Mouse (Mus musculus) CH12.LX (cell line): ENCODE data around the gene Trp53i13. TPM values are rescaled to one million over a fixed set of nuclear protein-coding genes. Genes with fewer than 3 reads are reported as not detected.

Source experiments
- DNase-seq: peaks from one replicate; pipeline ENCODE4 v3.0.0-alpha.2; 2013; ENCODE audit errors: extremely low read depth
- H3K27ac ChIP-seq: 2 replicates; pipeline ENCODE4 v1.5.1; 2012; ENCODE audit warnings: low read depth, mild to moderate bottlenecking, control low read depth, moderate library complexity; ENCODE audit not compliant: insufficient read depth
- H3K27me3 ChIP-seq: replicated peaks from 2 replicates; pipeline ENCODE3; 2012; ENCODE audit warnings: inconsistent platforms
- H3K36me3 ChIP-seq, 2 experiments: replicated peaks in 1 of 2; 2 replicates each; pipeline versions ENCODE3 to v1.6.1; 2012; ENCODE audit warnings: inconsistent platforms in 1 of 2, low read length in 1 of 2, mild to moderate bottlenecking in 1 of 2, mixed read lengths in 1 of 2, moderate library complexity in 1 of 2; ENCODE audit not compliant: control insufficient read depth in 1 of 2, insufficient read depth in 1 of 2
- H3K4me1 ChIP-seq, 2 experiments: 2 replicates each; pipeline ENCODE4 v1.6.1; 2012; ENCODE audit warnings: inconsistent platforms in 1 of 2, moderate library complexity in 1 of 2; ENCODE audit not compliant: insufficient read depth in 2 of 2, control insufficient read depth in 1 of 2
- H3K4me2 ChIP-seq: 2 replicates; pipeline ENCODE4 v1.6.1; 2012; ENCODE audit warnings: low read depth, mild to moderate bottlenecking, control low read depth; ENCODE audit not compliant: poor library complexity, insufficient read depth, severe bottlenecking
- H3K4me3 ChIP-seq, 3 experiments: fragments of 150-350 bp in 1 of 3; sonication (generic) in 1 of 3; replicated peaks in 1 of 3; 2 replicates each; pipeline versions ENCODE3 to v1.5.1; 2011 to 2012; ENCODE audit warnings: low read depth in 2 of 3, low read length in 2 of 3, mild to moderate bottlenecking in 2 of 3, moderate library complexity in 2 of 3, control low read depth in 1 of 3, improper control_type of control experiment in 1 of 3, inconsistent platforms in 1 of 3, mixed read lengths in 1 of 3; ENCODE audit not compliant: poor library complexity in 1 of 3
- H3K79me2 ChIP-seq: replicated peaks from 2 replicates; pipeline ENCODE4 v1.6.1; 2012; ENCODE audit warnings: mild to moderate bottlenecking, moderate library complexity; ENCODE audit not compliant: control insufficient read depth, poor library complexity, insufficient read depth, severe bottlenecking; ENCODE audit errors: extremely low read depth
- H3K9ac ChIP-seq: 2 replicates; pipeline ENCODE4 v1.6.1; 2012; ENCODE audit warnings: low read depth, mild to moderate bottlenecking, control low read depth, moderate library complexity; ENCODE audit not compliant: insufficient read depth
- H3K9me3 ChIP-seq: replicated peaks from 2 replicates; pipeline ENCODE3; 2012; ENCODE audit warnings: low read length, inconsistent platforms, mixed read lengths
- BHLHE40 ChIP-seq: IDR thresholded peaks from 2 replicates; pipeline ENCODE4 v1.6.1; 2011; ENCODE audit warnings: mild to moderate bottlenecking, low read depth, low read length, improper control_type of control experiment
- CHD1 ChIP-seq: IDR thresholded peaks from 2 replicates; pipeline ENCODE4 v1.6.1; 2012; ENCODE audit warnings: low read depth, low read length, improper control_type of control experiment, inconsistent platforms
- CHD2 ChIP-seq: IDR thresholded peaks from 2 replicates; pipeline ENCODE4 v1.6.1; 2011; ENCODE audit warnings: low read length, improper control_type of control experiment
- CTCF ChIP-seq, 2 experiments: IDR thresholded peaks in 1 of 2; conservative IDR thresholded peaks in 1 of 2; 2 replicates each; pipeline ENCODE4 v1.5.1; 2011 to 2012; ENCODE audit warnings: low read depth in 2 of 2, low read length in 2 of 2, improper control_type of control experiment in 1 of 2, inconsistent platforms in 1 of 2, mild to moderate bottlenecking in 1 of 2, moderate library complexity in 1 of 2
- E2F4 ChIP-seq: IDR thresholded peaks from 2 replicates; pipeline ENCODE4 v1.6.1; 2011; ENCODE audit warnings: low read depth, low read length, improper control_type of control experiment; ENCODE audit not compliant: insufficient replicate concordance
- ELF1 ChIP-seq: IDR thresholded peaks from 2 replicates; pipeline ENCODE4 v1.6.1; 2014; ENCODE audit warnings: low read depth, mild to moderate bottlenecking, inconsistent platforms, low read length, improper control_type of control experiment
- ETS1 ChIP-seq: conservative IDR thresholded peaks from 2 replicates; pipeline ENCODE4 v1.6.1; 2012; ENCODE audit warnings: low read depth, mild to moderate bottlenecking, inconsistent platforms, low read length, improper control_type of control experiment, moderate library complexity
- HCFC1 ChIP-seq: IDR thresholded peaks from 2 replicates; pipeline ENCODE4 v1.6.1; 2012; ENCODE audit warnings: low read depth, mild to moderate bottlenecking, inconsistent platforms, low read length, improper control_type of control experiment
- IRF4 ChIP-seq: IDR thresholded peaks from 2 replicates; pipeline ENCODE4 v1.6.1; 2014; ENCODE audit warnings: low read depth, mild to moderate bottlenecking, inconsistent platforms, low read length, improper control_type of control experiment
- JUN ChIP-seq: IDR thresholded peaks from 2 replicates; pipeline ENCODE4 v1.6.1; 2011; ENCODE audit warnings: low read depth, mild to moderate bottlenecking, low read length, improper control_type of control experiment, moderate library complexity; ENCODE audit not compliant: insufficient read depth
- JUND ChIP-seq: conservative IDR thresholded peaks from 2 replicates; pipeline ENCODE4 v1.6.1; 2011; ENCODE audit warnings: low read depth, low read length, improper control_type of control experiment
- KAT2A ChIP-seq: IDR thresholded peaks from 2 replicates; pipeline ENCODE4 v1.6.1; 2012; ENCODE audit warnings: low read length, improper control_type of control experiment, inconsistent platforms; ENCODE audit not compliant: insufficient replicate concordance
- MAFK ChIP-seq: IDR thresholded peaks from 2 replicates; pipeline ENCODE4 v1.6.1; 2011; ENCODE audit warnings: low read length, improper control_type of control experiment; ENCODE audit not compliant: insufficient replicate concordance
- MAX ChIP-seq: IDR thresholded peaks from 2 replicates; pipeline ENCODE4 v1.6.1; 2011; ENCODE audit warnings: low read length, improper control_type of control experiment
- MAZ ChIP-seq: IDR thresholded peaks from 2 replicates; pipeline ENCODE4 v1.6.1; 2012; ENCODE audit warnings: low read depth, mild to moderate bottlenecking, inconsistent platforms, low read length, improper control_type of control experiment, moderate library complexity
- MXI1 ChIP-seq: IDR thresholded peaks from 2 replicates; pipeline ENCODE4 v1.6.1; 2011; ENCODE audit warnings: mild to moderate bottlenecking, low read depth, low read length, improper control_type of control experiment
- MYC ChIP-seq: IDR thresholded peaks from 2 replicates; pipeline ENCODE4 v1.6.1; 2011; ENCODE audit warnings: low read depth, mild to moderate bottlenecking, improper control_type of control experiment, low read length
- NELFE ChIP-seq: IDR thresholded peaks from 2 replicates; pipeline ENCODE4 v1.6.1; 2011; ENCODE audit warnings: low read depth, low read length, improper control_type of control experiment
- NRF1 ChIP-seq: IDR thresholded peaks from 2 replicates; pipeline ENCODE4 v1.6.1; 2014; ENCODE audit warnings: low read depth, mild to moderate bottlenecking, inconsistent platforms, low read length, improper control_type of control experiment, moderate library complexity
- PAX5 ChIP-seq: IDR thresholded peaks from 2 replicates; pipeline ENCODE4 v1.6.1; 2012; ENCODE audit warnings: low read length, inconsistent platforms, mixed read lengths
- POLR2A ChIP-seq: IDR thresholded peaks from 2 replicates; pipeline ENCODE4 v1.6.1; 2011; ENCODE audit warnings: low read depth, mild to moderate bottlenecking, improper control_type of control experiment, low read length
- RAD21 ChIP-seq: IDR thresholded peaks from 2 replicates; pipeline ENCODE4 v1.6.1; 2011; ENCODE audit warnings: low read depth, mild to moderate bottlenecking, low read length, improper control_type of control experiment, moderate library complexity
- RCOR1 ChIP-seq: conservative IDR thresholded peaks from 2 replicates; pipeline ENCODE4 v1.6.1; 2012; ENCODE audit warnings: low read depth, mild to moderate bottlenecking, inconsistent platforms, low read length, improper control_type of control experiment
- SIN3A ChIP-seq: IDR thresholded peaks from 2 replicates; pipeline ENCODE4 v1.6.1; 2012; ENCODE audit warnings: low read length, improper control_type of control experiment, inconsistent platforms
- SMC3 ChIP-seq: IDR thresholded peaks from 2 replicates; pipeline ENCODE4 v1.6.1; 2011; ENCODE audit warnings: low read depth, low read length, improper control_type of control experiment
- TBP ChIP-seq: conservative IDR thresholded peaks from 2 replicates; pipeline ENCODE4 v1.6.1; 2011; ENCODE audit warnings: low read depth, low read length, improper control_type of control experiment
- TCF12 ChIP-seq: IDR thresholded peaks from 2 replicates; pipeline ENCODE4 v1.6.1; 2014; ENCODE audit warnings: low read depth, mild to moderate bottlenecking, inconsistent platforms, low read length, improper control_type of control experiment
- UBTF ChIP-seq: IDR thresholded peaks from 2 replicates; pipeline ENCODE4 v1.6.1; 2012; ENCODE audit warnings: low read depth, mild to moderate bottlenecking, inconsistent platforms, low read length, improper control_type of control experiment, moderate library complexity
- USF1 ChIP-seq: IDR thresholded peaks from 2 replicates; pipeline ENCODE4 v1.6.1; 2014; ENCODE audit warnings: low read depth, mild to moderate bottlenecking, inconsistent platforms, low read length, improper control_type of control experiment
- USF2 ChIP-seq: conservative IDR thresholded peaks from 2 replicates; pipeline ENCODE4 v1.6.1; 2011; ENCODE audit warnings: low read depth, low read length, improper control_type of control experiment
- ZC3H11A ChIP-seq: IDR thresholded peaks from 2 replicates; pipeline ENCODE4 v1.6.1; 2012; ENCODE audit warnings: low read depth, mild to moderate bottlenecking, inconsistent platforms, low read length, improper control_type of control experiment
- ZNF384 ChIP-seq: IDR thresholded peaks from 2 replicates; pipeline ENCODE4 v1.6.1; 2012; ENCODE audit warnings: low read depth, low read length, improper control_type of control experiment, inconsistent platforms
- dilution Hi-C: fragments of 300-500 bp; cut with MboI; formaldehyde crosslinking; loops from 2 replicates; pipeline ENCODE4 v1.14.3; 2020; ENCODE audit warnings: low sequenced_read_pairs; ENCODE audit not compliant: extremely low pct_unique_long_range_greater_than_20kb, extremely low pct_ligation_motif_present
- in situ Hi-C: fragments of 300-500 bp; cut with MboI; formaldehyde crosslinking; loops from 3 replicates; pipeline ENCODE4 v1.14.3; 2019; ENCODE audit warnings: low sequenced_read_pairs, low pct_ligation_motif_present, low pct_unique_long_range_greater_than_20kb, mixed read lengths
- polyA plus RNA-seq: library from polyadenylated mRNA; unstranded; fragments of >175 nt; gene quantifications from 2 replicates; pipeline ENCODE4 v1.2.1, GENCODE M21; 2012; ENCODE audit warnings: low read depth; ENCODE audit not compliant: insufficient read length
- total RNA-seq, 2 experiments: library from RNA; depleted of rRNA; stranded (reverse); fragments of 300-350 nt in 1 of 2; fragments of >200 nt in 1 of 2; gene quantifications; 2 replicates each; pipeline ENCODE4 v1.2.3; 2012 to 2014

Gene Trp53i13
- total and polyA plus RNA-seq, 3 experiments: 6.7 to 12.8 (median 12.6) TPM

DNA sequence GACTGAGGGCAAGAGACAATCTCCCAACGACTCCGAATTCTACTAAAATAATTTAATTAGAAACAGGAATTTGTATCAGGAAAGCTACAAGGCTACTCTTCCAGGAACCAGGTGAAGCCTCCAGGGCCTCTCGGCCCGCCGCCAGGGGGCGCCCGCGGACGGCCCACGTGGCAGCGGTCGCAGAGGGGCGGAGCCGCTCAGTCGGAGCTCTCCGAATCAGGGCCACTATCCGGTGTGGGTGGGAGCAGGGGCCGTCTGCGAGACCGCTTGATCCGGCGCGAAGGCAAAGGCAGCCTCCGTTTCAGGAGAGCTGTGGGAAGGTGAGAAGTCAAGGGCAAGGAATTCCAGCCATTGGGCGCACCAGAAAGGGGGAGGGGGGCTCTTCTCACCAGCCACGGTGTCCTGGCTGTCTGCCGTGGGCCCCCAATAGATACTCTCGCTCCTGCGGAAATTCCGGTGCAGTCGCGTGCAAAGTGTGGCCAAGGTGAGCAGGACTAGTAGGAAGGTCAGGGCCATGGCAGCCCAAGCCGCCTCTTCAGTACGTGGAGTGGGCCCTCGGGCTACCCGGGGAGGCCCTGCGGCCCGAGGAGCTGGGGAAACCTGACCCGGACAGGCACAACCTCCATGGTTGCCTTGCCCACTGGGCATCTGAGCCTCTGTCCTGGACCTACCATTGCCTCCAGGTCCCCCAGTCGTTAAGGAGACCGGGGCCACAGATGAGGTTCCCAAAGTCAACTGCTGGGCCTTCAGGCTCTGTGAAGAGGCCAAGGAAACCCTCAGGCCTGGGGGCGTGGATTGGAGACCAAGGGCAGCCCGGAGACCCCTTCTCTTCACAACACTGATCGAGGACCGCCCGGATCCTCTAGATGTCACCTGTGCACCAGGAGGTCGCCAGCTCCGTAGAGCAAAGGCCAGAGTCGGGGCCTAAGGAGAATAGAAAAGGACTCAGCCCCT is 7.4 kb downstream of the Trp53i13 start:
- peaks cover 43 to 73% of the 10 kb centered on the region in 2 experiments for H3K36me3 ChIP-seq

DNA sequence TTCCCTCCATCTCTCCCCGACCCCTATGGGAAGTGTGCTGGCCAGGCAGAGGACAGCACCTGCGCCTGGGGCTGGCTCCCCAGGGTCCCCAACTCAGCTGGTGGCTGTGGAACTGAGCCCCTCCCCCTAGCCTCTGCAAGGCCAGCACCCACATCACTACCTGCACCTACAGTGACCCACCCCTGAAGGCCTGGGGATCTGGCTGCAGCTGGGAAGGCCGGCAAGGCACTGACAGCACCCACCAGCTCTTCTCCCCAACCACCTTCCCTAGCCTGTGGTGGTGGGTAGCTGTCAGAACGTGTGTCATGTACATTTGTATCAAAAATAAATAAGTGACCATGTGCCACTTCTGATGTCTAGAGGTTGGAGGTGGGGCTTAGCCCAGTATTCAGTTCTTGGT is 8.4 kb downstream of the Trp53i13 start:
- in situ Hi-C loops: no loop called here

More for the DNA sequence above, 7.4 kb downstream of the Trp53i13 start:
- in situ Hi-C loops: no loop called here
- Histone ChIP-seq H3K27me3 (no peaks in the 10 kb centered on the region), H3K79me2 (no peaks in the 10 kb centered on the region), H3K9ac (peak overlapping the region; percentile 45; the same call in 1 of the 2 replicates), H3K4me3 (peak overlapping the region; percentile 25 to 55 (median 40)), H3K9me3 (no peaks in the 10 kb centered on the region), H3K27ac (no peak overlapping the region), H3K4me1 (peaks cover 10 to 30% of the 10 kb centered on the region in 2 experiments), H3K4me2 (peak overlapping the region; percentile 81)
- peak; percentile 81 for DNase-seq
- dilution Hi-C loops: no loop called here
- no peak for TF ChIP-seq TBP
- peak; percentile 47; the same call in 1 of the 2 replicates for TF ChIP-seq CHD2
- TF ChIP-seq TCF12: peak; percentile 49
- no peak for TF ChIP-seq UBTF
- TF ChIP-seq RAD21: peak; percentile 70
- no peak for TF ChIP-seq NRF1
- TF ChIP-seq USF1: peak; percentile 89
- 0 out of 2 replicates have a peak, but pooled peaks have one; percentile 11 for TF ChIP-seq ZC3H11A
- TF ChIP-seq MYC: peak; percentile 99
- TF ChIP-seq USF2: peak; percentile 72
- no peak for TF ChIP-seq IRF4
- peak; percentile 64 for TF ChIP-seq ELF1
- TF ChIP-seq BHLHE40: peak; percentile 55; the same call in 1 of the 2 replicates
- peak; percentile 60 for TF ChIP-seq HCFC1
- no peak for TF ChIP-seq KAT2A
- no peak for TF ChIP-seq E2F4
- TF ChIP-seq CTCF (conservative IDR thresholded peaks at IDR 0.05 in 1 of 2, IDR thresholded peaks at IDR 0.05 in 1 of 2; ENCODE audit: low read depth in 2 of 2, low read length in 2 of 2): peak; percentile 88 to 98
- peak; percentile 94 for TF ChIP-seq SIN3A
- TF ChIP-seq RCOR1: 0 out of 2 replicates have a peak, but pooled peaks have one; percentile 20
- TF ChIP-seq SMC3: peak; percentile 91
- no peak for TF ChIP-seq MAFK
- peak; percentile 75 for TF ChIP-seq POLR2A
- TF ChIP-seq NELFE: peak; percentile 48; the same call in 1 of the 2 replicates
- TF ChIP-seq MAX: peak; percentile 97
- TF ChIP-seq MXI1: peak; percentile 100
- no peak for TF ChIP-seq PAX5

More for the DNA sequence above, 8.4 kb downstream of the Trp53i13 start:
- H3K9me3 ChIP-seq: no peaks in the 10 kb centered on the region
- no peak overlapping the region for H3K4me2 ChIP-seq
- H3K36me3 ChIP-seq: peaks cover 52 to 83% of the 10 kb centered on the region in 2 experiments
- dilution Hi-C loops: no loop called here
- no peaks in the 10 kb centered on the region for H3K79me2 ChIP-seq
- no peak overlapping the region for H3K4me3 ChIP-seq
- H3K27me3 ChIP-seq: no peaks in the 10 kb centered on the region
- DNase-seq: no peak
- H3K4me1 ChIP-seq: peaks cover 9 to 26% of the 10 kb centered on the region in 2 experiments
- no peak overlapping the region for H3K9ac ChIP-seq
- no peak for TF ChIP-seq UBTF
- TF ChIP-seq ZNF384: no peak
- TF ChIP-seq TBP: no peak
- no peak for TF ChIP-seq CTCF (conservative IDR thresholded peaks at IDR 0.05 in 1 of 2, IDR thresholded peaks at IDR 0.05 in 1 of 2; ENCODE audit: low read depth in 2 of 2, low read length in 2 of 2)
- no peak for TF ChIP-seq RCOR1
- no peak for TF ChIP-seq HCFC1
- TF ChIP-seq POLR2A: no peak
- no peak for TF ChIP-seq ETS1
- no peak for TF ChIP-seq MAZ
- no peak for TF ChIP-seq SIN3A
- no peak for TF ChIP-seq MAX
- no peak for TF ChIP-seq CHD1
- no peak for TF ChIP-seq TCF12
- TF ChIP-seq RAD21: no peak
- TF ChIP-seq IRF4: no peak
- TF ChIP-seq MAFK: no peak
- TF ChIP-seq JUN: no peak
- TF ChIP-seq JUND: no peak
- H3K27ac ChIP-seq: no peak overlapping the region
